Mouse (Mus musculus): ENCODE results near the gene Mta1. TPM values are rescaled to one million over a fixed set of nuclear protein-coding genes. Genes with fewer than 3 reads are reported as not detected.

The Mta1 gene
- polyA plus RNA-seq, 1 experiment from 2014 or later: 95.8 TPM

DNA sequence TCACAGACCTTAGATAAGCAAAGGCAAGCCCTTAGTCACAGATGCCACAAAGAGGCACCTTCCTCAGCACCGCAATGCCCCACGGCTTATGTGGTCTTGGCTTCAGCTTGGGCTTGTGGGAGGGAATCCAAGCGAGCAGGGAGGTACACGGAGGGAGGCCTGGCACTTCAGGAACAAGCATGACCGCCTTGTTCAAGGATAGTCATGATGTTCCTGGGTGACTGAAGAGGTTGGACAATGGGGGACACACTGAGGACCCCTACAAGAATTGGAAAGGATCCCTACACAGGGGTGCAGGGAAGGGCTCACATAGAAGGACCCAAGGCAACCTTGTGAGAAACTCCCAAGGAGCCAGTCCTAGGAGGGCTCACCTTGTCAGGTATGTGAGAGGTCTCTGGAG is 1.0 kb upstream of the Mta1 start:
- DNase-seq (ENCODE audit: low read depth, low spot score) (no peak), ATAC-seq (no peak)
- no peaks in the 10 kb centered on the region for H3K27me3 ChIP-seq
- CTCF ChIA-PET: no interaction called here
- no peak for TF ChIP-seq CTCF (IDR thresholded peaks at IDR 0.05)
- POLR2A ChIA-PET: interaction anchor here (0.8 kb wide), 1 partner anchor 84 kb away, joined by 3 read pairs; no protein-coding TSS in a partner anchor
- in situ Hi-C loops (cut with MboI; ENCODE audit: low pct_unique_long_range_greater_than_20kb): no loop called here

GRCm38 (mm10) chr12:113098530-113099151 is 563 bp downstream of the Mta1 start:
- peak; percentile 10 for ATAC-seq
- no peaks in the 10 kb centered on the region for H3K27me3 ChIP-seq
- ChIA-PET POLR2A (interaction anchor here (1.0 kb wide), 1 partner anchor 25 kb away, joined by 3 read pairs; the partner anchor contains the start of gene Tex22), CTCF (no interaction called here)
- TF ChIP-seq CTCF (IDR thresholded peaks at IDR 0.05): no peak
- DNase-seq (ENCODE audit: low read depth, low spot score): no peak
- in situ Hi-C loops (cut with MboI; ENCODE audit: low pct_unique_long_range_greater_than_20kb): no loop called here

GRCm38 (mm10) chr12:113099470-113100237 is 1.6 kb downstream of the Mta1 start:
- no peak for ATAC-seq
- DNase-seq (ENCODE audit: low read depth, low spot score): no peak
- ChIA-PET POLR2A (interaction anchor here (0.9 kb wide), 1 partner anchor 30 kb away, joined by 3 read pairs; no protein-coding TSS in a partner anchor), CTCF (no interaction called here)
- in situ Hi-C loops (cut with MboI; ENCODE audit: low pct_unique_long_range_greater_than_20kb): no loop called here
- no peaks in the 10 kb centered on the region for H3K27me3 ChIP-seq
- no peak for TF ChIP-seq CTCF (IDR thresholded peaks at IDR 0.05)

- in situ Hi-C loops (cut with MboI; ENCODE audit: low pct_unique_long_range_greater_than_20kb): no loop called here
- DNase-seq (ENCODE audit: low read depth, low spot score): no peak
- TF ChIP-seq CTCF (IDR thresholded peaks at IDR 0.05): no peak
- ChIA-PET CTCF (interaction anchor here (0.7 kb wide), 1 partner anchor 26 kb away, joined by 3 read pairs; the partner anchor contains the start of gene Tex22), POLR2A (interaction anchor here (0.5 kb wide), 1 partner anchor 44 kb away, joined by 3 read pairs; no protein-coding TSS in a partner anchor)
- no peaks in the 10 kb centered on the region for H3K27me3 ChIP-seq
- ATAC-seq: no peak
Measured at GRCm38 (mm10) chr12:113100448-113101076, 2.5 kb downstream of the Mta1 start.

DNA sequence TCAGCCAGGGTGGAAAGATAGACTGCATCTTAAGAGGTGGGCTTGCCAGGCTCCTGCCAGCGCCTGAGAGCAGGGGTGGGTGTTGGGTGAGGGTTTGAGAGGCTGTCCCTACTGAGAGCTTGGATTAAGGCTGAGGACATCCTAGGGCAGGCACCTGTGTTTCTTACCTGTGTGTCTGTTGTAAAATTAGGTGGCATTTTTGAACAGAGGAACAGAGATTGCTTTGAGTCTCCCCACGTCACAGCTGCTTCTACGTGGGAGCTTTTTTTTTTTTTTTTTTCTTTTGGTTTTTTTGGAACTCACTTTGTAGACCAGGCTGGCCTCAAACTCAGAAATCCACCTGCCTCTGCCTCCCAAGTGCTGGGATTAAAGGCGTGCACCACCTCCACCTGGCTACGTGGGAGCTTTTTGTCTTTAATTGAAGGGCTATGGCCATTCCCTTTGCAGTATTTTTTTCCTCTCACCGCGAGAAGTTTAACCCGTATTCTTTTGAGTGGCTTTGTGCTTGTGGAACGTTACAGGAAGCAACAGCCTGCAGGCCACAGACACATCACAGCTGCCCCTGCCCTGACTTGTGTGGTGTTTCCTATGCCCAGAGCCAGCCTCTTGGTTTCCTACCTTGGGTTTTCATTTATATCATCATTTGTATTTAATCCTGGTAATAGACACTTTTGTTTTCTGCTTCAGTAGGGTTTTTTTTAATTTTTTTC is 3.3 kb downstream of the Mta1 start:
- H3K27me3 ChIP-seq: no peaks in the 10 kb centered on the region
- in situ Hi-C loops (cut with MboI; ENCODE audit: low pct_unique_long_range_greater_than_20kb): no loop called here
- CTCF ChIA-PET: interaction anchor here (0.7 kb wide), 1 partner anchor 27 kb away, joined by 3 read pairs; the partner anchor contains the start of gene Tex22
- ATAC-seq: no peak
- POLR2A ChIA-PET: interaction anchor here (0.5 to 0.6 kb wide), 2 partner anchors 15 to 45 kb away, joined by 3 read pairs; no protein-coding TSS in a partner anchor
- no peak for TF ChIP-seq CTCF (IDR thresholded peaks at IDR 0.05)
- no peak for DNase-seq (ENCODE audit: low read depth, low spot score)

- POLR2A ChIA-PET: no interaction called here
- H3K27me3 ChIP-seq: no peaks in the 10 kb centered on the region
- ATAC-seq (no peak), DNase-seq (ENCODE audit: low read depth, low spot score) (no peak)
- TF ChIP-seq CTCF (IDR thresholded peaks at IDR 0.05): no peak
- in situ Hi-C loops (cut with MboI; ENCODE audit: low pct_unique_long_range_greater_than_20kb): no loop called here
- CTCF ChIA-PET: interaction anchor here (1.2 kb wide), 1 partner anchor 98 kb away, joined by 3 read pairs; no protein-coding TSS in a partner anchor
Measured at GRCm38 (mm10) chr12:113102461-113102860, 4.4 kb downstream of the Mta1 start.

DNA sequence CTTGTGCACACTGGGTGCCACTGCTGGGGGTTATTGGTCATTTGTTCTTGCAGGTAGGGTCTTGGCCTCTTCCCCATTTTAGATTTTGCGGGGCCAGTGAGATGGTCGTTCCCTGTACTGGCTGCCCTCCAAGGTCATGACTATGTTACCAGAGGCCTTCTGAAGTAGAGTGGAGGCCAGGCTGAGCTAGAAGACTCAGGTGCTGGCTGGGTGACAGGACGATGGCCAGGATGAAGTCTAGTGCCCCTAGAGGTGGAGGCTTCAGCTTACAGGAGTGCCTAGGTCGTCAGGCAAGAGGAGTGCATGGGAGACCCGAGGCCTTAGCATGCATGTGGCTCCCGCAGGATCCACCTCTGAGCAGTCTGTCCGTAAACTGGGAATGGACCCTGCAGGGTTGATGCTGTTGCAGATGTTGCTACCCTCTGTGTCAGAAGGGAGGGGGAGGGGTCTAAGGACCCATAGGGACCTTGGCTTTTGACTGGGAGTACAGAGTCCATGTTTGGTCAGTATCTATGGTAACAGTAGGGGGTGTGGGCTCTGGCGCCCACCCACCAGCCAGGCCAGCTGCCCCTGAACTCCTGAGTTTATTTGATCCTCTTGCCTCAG is 5.9 kb downstream of the Mta1 start:
- in situ Hi-C loops (cut with MboI; ENCODE audit: low pct_unique_long_range_greater_than_20kb): no loop called here
- POLR2A ChIA-PET: no interaction called here
- no peak for DNase-seq (ENCODE audit: low read depth, low spot score)
- no peak for TF ChIP-seq CTCF (IDR thresholded peaks at IDR 0.05)
- CTCF ChIA-PET: no interaction called here
- H3K27me3 ChIP-seq: no peaks in the 10 kb centered on the region
- ATAC-seq: no peak

DNA sequence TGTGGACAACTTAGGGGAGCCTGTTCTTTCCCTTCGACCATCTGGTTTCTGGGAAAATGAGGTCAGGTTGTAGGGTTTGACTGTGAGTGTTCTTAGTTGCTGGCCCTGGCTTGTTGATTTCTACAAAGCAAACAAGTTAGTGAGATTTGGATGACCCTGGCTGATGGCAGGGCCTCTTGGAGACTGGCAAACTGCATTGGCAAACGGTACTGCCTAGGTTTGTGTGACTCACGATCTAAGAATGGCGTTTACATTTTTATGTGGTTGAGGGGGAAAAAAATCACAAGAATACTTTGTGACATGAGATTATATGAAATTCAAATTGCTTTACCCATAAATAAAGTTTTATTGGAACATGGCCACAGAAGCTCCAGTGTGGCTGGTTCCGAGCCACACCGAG is 8.3 kb downstream of the Mta1 start:
- CTCF ChIA-PET: no interaction called here
- POLR2A ChIA-PET: interaction anchor here (1.4 kb wide), 1 partner anchor 31 kb away, joined by 5 read pairs; no protein-coding TSS in a partner anchor
- in situ Hi-C loops (cut with MboI; ENCODE audit: low pct_unique_long_range_greater_than_20kb): no loop called here
- no peak for TF ChIP-seq CTCF (IDR thresholded peaks at IDR 0.05)
- DNase-seq (ENCODE audit: low read depth, low spot score): no peak
- H3K27me3 ChIP-seq: no peaks in the 10 kb centered on the region
- ATAC-seq: peak; percentile 63

DNA sequence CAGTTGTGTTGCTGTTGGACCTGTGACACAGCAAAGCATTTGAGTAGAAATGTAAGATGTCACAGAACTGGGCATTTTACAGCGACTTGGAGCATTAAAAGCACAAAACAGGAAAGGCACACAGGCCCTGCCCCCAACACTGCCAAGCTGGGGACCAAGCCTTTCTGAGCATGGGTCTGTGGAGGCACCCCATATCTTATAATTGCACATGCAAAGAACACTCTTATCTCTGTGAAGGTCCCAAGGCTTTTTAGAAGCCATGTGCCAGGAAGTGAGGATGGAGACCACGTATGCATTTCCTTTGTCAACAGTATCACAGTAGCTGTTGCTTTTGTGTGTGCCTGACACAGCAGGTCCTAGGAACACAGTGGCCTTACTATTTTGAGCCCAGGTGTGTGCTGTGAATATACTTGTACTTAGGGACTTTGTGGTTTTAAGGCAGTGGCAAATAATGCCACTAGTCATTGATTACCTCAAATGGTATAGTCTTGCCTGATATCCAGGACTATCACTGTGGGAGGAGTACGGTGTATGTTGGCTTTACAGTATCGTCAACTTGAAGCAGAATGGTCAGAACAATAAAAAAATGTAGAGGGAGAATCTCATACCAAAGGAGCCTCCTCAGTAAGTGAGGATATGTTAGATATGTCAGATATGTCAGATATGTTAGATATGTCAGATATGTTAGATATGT is 9.5 kb downstream of the Mta1 start:
- in situ Hi-C loops (cut with MboI; ENCODE audit: low pct_unique_long_range_greater_than_20kb): no loop called here
- no peaks in the 10 kb centered on the region for H3K27me3 ChIP-seq
- POLR2A ChIA-PET: interaction anchor here (1.4 kb wide), 1 partner anchor 30 kb away, joined by 5 read pairs; no protein-coding TSS in a partner anchor
- DNase-seq (ENCODE audit: low read depth, low spot score): no peak
- ATAC-seq: no peak
- CTCF ChIA-PET: interaction anchor here (1.2 kb wide), 1 partner anchor 103 kb away, joined by 4 read pairs; no protein-coding TSS in a partner anchor
- TF ChIP-seq CTCF (IDR thresholded peaks at IDR 0.05): no peak

Measured in Patski (cell line).